In the genomic region with DNA sequence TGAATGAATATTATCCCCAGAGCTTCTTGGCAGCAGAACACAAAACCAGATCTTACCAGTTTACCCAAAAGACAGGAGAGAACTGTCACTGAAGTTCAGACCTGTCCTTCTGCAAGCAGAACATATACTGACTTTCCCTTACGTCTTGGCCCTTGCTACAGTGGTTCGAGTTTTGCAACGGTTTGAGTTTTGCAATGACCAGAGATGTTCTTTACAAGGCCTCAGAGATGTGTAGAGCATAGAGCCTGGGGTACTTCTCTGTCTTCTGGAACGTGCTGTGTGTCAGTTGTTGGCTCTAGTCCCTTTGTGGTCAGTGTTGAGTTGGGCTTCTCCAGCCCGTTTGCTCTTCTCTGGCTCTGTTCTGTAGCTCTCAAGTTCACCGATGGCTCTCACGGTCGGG, we compare ENCODE assay signal across 12 mouse cellular contexts.
"Had no signal": no experiment of that assay in that cellular context is flagged by ENCODE, and none has a peak within 500 bp of the region (broad histone marks: within the 10 kb centered on the region; RNA-seq: fewer than 3 reads in every experiment).

No protein-coding gene starts in this region.

- ATAC-seq: midbrain, embryonic 15.5 days had no signal

- DNase-seq: kidney, adult 2 months; kidney, postnatal 25 days; layer of hippocampus, adult 9-11 months; liver, embryonic 13.5 days; lung, adult 2 months; lung, postnatal 14 days; lung, postnatal 4 days; right cerebral cortex, adult 18-20 months; right cerebral cortex, postnatal 14 days; spleen, adult 18-20 months; thymus, postnatal 36 days had no signal
